ENCODE assay signal across 9 mouse cellular contexts in genomic region chrX:21567530-21567929, GRCm38 (mm10).
A peak's percentile ranks its signal among the peaks of the same experiment; 100 is the strongest.
DNase-seq lines count a peak whose midpoint lies in the region; TF ChIP-seq lines count a peak whose summit lies in the region.
"Had no signal": no experiment of that assay in that cellular context is flagged by ENCODE, and none has a peak within 500 bp of the region (broad histone marks: within the 10 kb centered on the region; RNA-seq: fewer than 3 reads in every experiment).

No protein-coding gene starts in this region.

- no peaks in the 10 kb centered on the region for H3K4me1 ChIP-seq in kidney, adult 2 months (ENCODE audit: control insufficient read depth, insufficient read depth, low read length)
- H3K4me1 ChIP-seq: hindbrain, embryonic 12.5 days; megakaryocyte, embryonic 14.5 days had no signal

- H3K79me2 ChIP-seq in macrophage (ENCODE audit: inconsistent target), result no peaks in the 10 kb centered on the region

- no peaks in the 10 kb centered on the region for H3K27me3 ChIP-seq in kidney, adult 2 months (replicated peaks; ENCODE audit: control insufficient read depth, insufficient read depth, low read length)
- H3K27me3 ChIP-seq: hindbrain, embryonic 12.5 days; megakaryocyte, embryonic 14.5 days had no signal

- peak; percentile 19 for DNase-seq in kidney, adult 2 months
- no peak for DNase-seq in kidney, adult 18-20 months
- DNase-seq in R1 (ENCODE audit: low read depth, low spot score), result peak; percentile 1
- peak; percentile 5 to 8 for DNase-seq in heart, postnatal 14 days
- DNase-seq in left cerebral cortex, adult 9 months (ENCODE audit: low spot score in 2 of 2), result no peak
- DNase-seq in embryo, embryonic 9.5 days (ENCODE audit: extremely low spot score), result no peak

- no peaks in the 10 kb centered on the region for H3K36me3 ChIP-seq in kidney, adult 2 months (ENCODE audit: control insufficient read depth, insufficient read depth, low read length)
- H3K36me3 ChIP-seq in macrophage (ENCODE audit: inconsistent target), result no peaks in the 10 kb centered on the region
- H3K36me3 ChIP-seq: hindbrain, embryonic 12.5 days had no signal

- TF ChIP-seq POLR2A in kidney, adult 2 months (IDR thresholded peaks at IDR 0.05; ENCODE audit: low read depth, low read length), result no peak

- intact Hi-C loops in heart, postnatal 14 days (cut with DNase I), result no loop called here

- no peak for TF ChIP-seq CTCF in kidney, adult 2 months (conservative IDR thresholded peaks at IDR 0.05; ENCODE audit: insufficient read depth, insufficient read length, low read depth, low read length)

- H3K4me3 ChIP-seq in kidney, adult 2 months (ENCODE audit: insufficient read depth, low read depth, low read length), result no peak overlapping the region
- H3K4me3 ChIP-seq in macrophage (ENCODE audit: inconsistent target), result no peak overlapping the region
- H3K4me3 ChIP-seq: hindbrain, embryonic 12.5 days; megakaryocyte, embryonic 14.5 days had no signal

- H3K27ac ChIP-seq in kidney, adult 2 months (ENCODE audit: insufficient read depth, low read depth, low read length), result no peak overlapping the region
- peak overlapping the region; percentile 63 for H3K27ac ChIP-seq in macrophage
- H3K27ac ChIP-seq: hindbrain, embryonic 12.5 days had no signal

- 29% methylated on average over 1 of the region's 1 CpGs for WGBS in kidney, adult 2 months
- 56% methylated on average over 1 of the region's 1 CpGs for WGBS in macrophage (ENCODE audit: missing documents)

Comparison
In these comparisons a context has a peak if more than half of its experiments do, and no peak if none do; other contexts are left out.
1. DNase-seq: peak in kidney, adult 2 months (single experiment), R1 (single experiment) and heart, postnatal 14 days (2 of 2); none in kidney, adult 18-20 months (single experiment), left cerebral cortex, adult 9 months (0 of 2) and embryo, embryonic 9.5 days (single experiment).